Mouse (Mus musculus) erythroblast, embryonic 14.5 days (primary cell): ENCODE results near the gene Lef1.

Source experiments
- GATA1 ChIP-seq: IDR thresholded peaks from 2 replicates; pipeline ENCODE4 v1.6.1; 2012; ENCODE audit warnings: low read length, inconsistent platforms, mixed read lengths
- TAL1 ChIP-seq: IDR thresholded peaks from 3 replicates; pipeline ENCODE4 v1.6.1; 2012; ENCODE audit warnings: low read length, inconsistent platforms, mixed read lengths

DNA sequence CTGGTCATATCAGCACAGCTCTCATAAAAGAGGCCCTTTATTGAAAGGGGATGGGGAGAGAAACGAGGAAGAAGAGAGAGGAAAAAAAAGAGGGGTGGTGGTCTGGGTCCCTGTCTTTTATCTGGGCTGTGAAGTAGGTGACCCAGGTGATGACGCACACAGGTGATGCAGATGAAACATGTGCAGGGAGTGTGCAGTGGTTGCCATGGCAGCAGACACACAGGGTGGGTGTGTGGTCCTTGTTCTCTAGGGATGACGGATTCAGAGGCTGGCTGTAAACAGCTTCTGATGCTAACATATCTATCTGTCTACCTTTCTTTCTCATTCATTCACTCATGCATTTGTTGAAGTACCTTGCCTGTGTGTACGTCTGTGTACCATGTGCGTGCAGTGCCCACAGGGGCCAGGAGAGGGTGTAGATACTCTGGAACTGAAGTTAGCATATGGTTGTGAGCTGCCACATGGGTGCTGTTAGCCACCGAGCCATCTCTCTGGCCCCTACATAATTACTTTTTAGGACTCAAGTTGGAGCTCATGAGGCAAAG, 59.9 kb downstream of the Lef1 start:
- no peak for TF ChIP-seq GATA1
- no peak for TF ChIP-seq TAL1
